8 mouse cellular contexts compared by ENCODE assay signal in the genomic region with DNA sequence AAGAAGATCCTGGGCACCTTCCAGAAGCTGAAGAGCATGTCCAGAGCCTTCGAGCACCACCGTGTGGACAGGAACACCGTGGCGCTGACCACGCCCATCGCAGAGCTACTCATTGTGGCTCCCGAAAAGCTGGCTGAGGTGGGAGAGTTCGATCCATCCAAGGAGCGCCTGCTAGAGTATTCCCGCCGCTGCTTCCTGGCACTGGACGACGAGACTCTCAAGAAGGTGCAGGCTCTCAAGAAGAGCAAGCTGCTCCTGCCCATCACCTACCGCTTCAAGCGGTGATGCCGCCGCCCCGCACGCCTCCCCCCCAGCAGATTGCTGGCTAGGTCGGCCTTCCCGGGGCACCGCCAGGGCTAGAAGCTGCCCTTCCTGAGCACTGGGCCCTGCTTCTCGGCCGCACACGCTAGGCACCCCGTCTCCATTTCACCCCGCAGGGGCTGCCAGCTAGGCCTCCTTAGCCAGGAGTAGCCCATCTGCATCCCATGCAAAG. TPM values are rescaled to one million over a fixed set of nuclear protein-coding genes. Genes with fewer than 3 reads are reported as not detected.
DNase-seq lines count a peak whose midpoint lies in the region; ATAC-seq and TF ChIP-seq lines count a peak whose summit lies in the region.

No protein-coding gene starts in this region.

- H3K27ac ChIP-seq in hindbrain, embryonic 10.5 days, result peak overlapping the region; percentile 97
- peak overlapping the region; percentile 99 for H3K27ac ChIP-seq in left cerebral cortex, adult 2 months
- H3K27ac ChIP-seq in macrophage, result peak overlapping the region; percentile 98

- intact Hi-C loops in left cerebral cortex, adult 2 months (cut with DNase I), result loop anchor here (2.0 to 10.0 kb wide), 4 partner anchors 39 to 1415 kb away; a partner anchor contains a TSS

- peaks cover 45% of the 10 kb centered on the region for H3K4me1 ChIP-seq in hindbrain, embryonic 10.5 days (replicated peaks)

- peak; percentile 63 for TF ChIP-seq CTCF in left cerebral cortex, adult 2 months (IDR thresholded peaks at IDR 0.05)

- peak overlapping the region; percentile 79 for H3K4me3 ChIP-seq in hindbrain, embryonic 10.5 days
- H3K4me3 ChIP-seq in left cerebral cortex, adult 2 months, result peak overlapping the region; percentile 85
- peak overlapping the region; percentile 72 for H3K4me3 ChIP-seq in macrophage (ENCODE audit: inconsistent target)

- peak; percentile 66 for DNase-seq in T-cell, adult 2 months (ENCODE audit: low spot score)
- peak; percentile 94 for DNase-seq in cerebellum, adult 9-11 months
- peak; percentile 78 for DNase-seq in hindbrain, embryonic 10.5 days (ENCODE audit: low spot score)
- peak; percentile 72 to 74 for DNase-seq in left cerebral cortex, adult 2 months (ENCODE audit: extremely low spot score in 1 of 2, low spot score in 2 of 2)
- peak; percentile 81 for DNase-seq in right cerebral cortex, adult 18-20 months
- DNase-seq in urinary bladder, postnatal 25 days (ENCODE audit: low spot score), result peak; percentile 70

- H3K79me2 ChIP-seq in macrophage (ENCODE audit: inconsistent target), result peaks cover 28% of the 10 kb centered on the region

- ATAC-seq in frontal cortex, adult (ENCODE audit: low TSS enrichment), result peak; percentile 19; the same call in 1 of the 2 replicates

- WGBS in hindbrain, embryonic 10.5 days, result 4% methylated on average over 27 of the region's 27 CpGs
- 4% methylated on average over 26 of the region's 27 CpGs for WGBS in macrophage (ENCODE audit: missing documents)

- H3K36me3 ChIP-seq in hindbrain, embryonic 10.5 days, result peaks cover 10% of the 10 kb centered on the region; the same call in 1 of the 2 replicates
- H3K36me3 ChIP-seq in macrophage (ENCODE audit: inconsistent target), result no peaks in the 10 kb centered on the region

- no peaks in the 10 kb centered on the region for H3K9me3 ChIP-seq in hindbrain, embryonic 10.5 days

- H3K27me3 ChIP-seq in hindbrain, embryonic 10.5 days (ENCODE audit: insufficient read depth, poor library complexity, severe bottlenecking), result peaks cover 40% of the 10 kb centered on the region

RNA-seq across cellular contexts. Expression of a gene that starts 1.7 kb away (rescaled TPM):
- polyA plus RNA-seq in hindbrain, embryonic 10.5 days (2016; fragmentation: Nextera tagmentation; extraction: Ambion mirVana), result 179 and 180 TPM in 2 replicates
- 100 to 1,000 TPM; 183 to 187 TPM for total RNA-seq in left cerebral cortex, adult 2 months (2021)
- 100 to 1,000 TPM; 468 to 929 (median 653) TPM for total RNA-seq in macrophage (2018; cell fraction: chromatin; rRNA removed)
- 100 to 1,000 TPM in 13 of 26 experiments, 10 to 100 TPM in 13; 71.7 to 122 (median 101) TPM for total RNA-seq in macrophage (2018; cell fraction: cytosol; rRNA removed)
- 100 to 1,000 TPM; 190 to 472 (median 318) TPM for total RNA-seq in macrophage (2018; cell fraction: nucleus; rRNA removed)
- 93.4 to 180 TPM (median 101 TPM) in 3 replicates for polyA plus RNA-seq in macrophage (2018)

RNA-seq across cellular contexts. Expression of a gene that starts 8.9 kb away (rescaled TPM):
- polyA plus RNA-seq in hindbrain, embryonic 10.5 days (2016; fragmentation: Nextera tagmentation; extraction: Ambion mirVana), result 37.7 and 53.4 TPM in 2 replicates
- 10 to 100 TPM; 30.5 to 32.5 TPM for total RNA-seq in left cerebral cortex, adult 2 months (2021)
- 1 to 10 TPM in 8 of 26 experiments, under 1 TPM in 4, not detected in 14; 0.45 to 3.4 (median 1.2) TPM for total RNA-seq in macrophage (2018; cell fraction: chromatin; rRNA removed)
- 1 to 10 TPM in 25 of 26 experiments, under 1 TPM in 1; 0.93 to 4.2 (median 2.2) TPM for total RNA-seq in macrophage (2018; cell fraction: cytosol; rRNA removed)
- 1 to 10 TPM in 13 of 26 experiments, under 1 TPM in 5, not detected in 8; 0.53 to 2.7 (median 1.6) TPM for total RNA-seq in macrophage (2018; cell fraction: nucleus; rRNA removed)
- 2.0 TPM in 3 replicates for polyA plus RNA-seq in macrophage (2018)

RNA-seq across cellular contexts. Expression of a gene that starts 19.8 kb away (rescaled TPM):
- polyA plus RNA-seq in hindbrain, embryonic 10.5 days (2016; fragmentation: Nextera tagmentation; extraction: Ambion mirVana), result 61.3 and 76.8 TPM in 2 replicates
- total RNA-seq in left cerebral cortex, adult 2 months (2021), result 100 to 1,000 TPM; 470 to 471 TPM
- total RNA-seq in macrophage (2018; cell fraction: chromatin; rRNA removed), result 100 to 1,000 TPM in 13 of 26 experiments, 10 to 100 TPM in 13; 39.2 to 176 (median 99.5) TPM
- total RNA-seq in macrophage (2018; cell fraction: cytosol; rRNA removed), result 100 to 1,000 TPM in 25 of 26 experiments, 10 to 100 TPM in 1; 88.5 to 168 (median 131) TPM
- 100 to 1,000 TPM in 16 of 26 experiments, 10 to 100 TPM in 10; 52.8 to 179 (median 117) TPM for total RNA-seq in macrophage (2018; cell fraction: nucleus; rRNA removed)
- polyA plus RNA-seq in macrophage (2018), result 84.6 to 130 TPM (median 119 TPM) in 3 replicates

RNA-seq across cellular contexts. Expression of a gene that starts 22.0 kb away (rescaled TPM):
- polyA plus RNA-seq in hindbrain, embryonic 10.5 days (2016; fragmentation: Nextera tagmentation; extraction: Ambion mirVana), result 3.3 and 3.9 TPM in 2 replicates
- total RNA-seq in left cerebral cortex, adult 2 months (2021), result 1 to 10 TPM; 4.2 to 5.5 TPM
- 10 to 100 TPM in 3 of 26 experiments, 1 to 10 TPM in 23; 3.0 to 10.8 (median 5.4) TPM for total RNA-seq in macrophage (2018; cell fraction: chromatin; rRNA removed)
- total RNA-seq in macrophage (2018; cell fraction: cytosol; rRNA removed), result 1 to 10 TPM in 23 of 26 experiments, under 1 TPM in 3; 0.76 to 3.0 (median 1.9) TPM
- total RNA-seq in macrophage (2018; cell fraction: nucleus; rRNA removed), result 1 to 10 TPM; 2.0 to 8.7 (median 4.3) TPM
- 1.8 to 2.2 TPM (median 1.8 TPM) in 3 replicates for polyA plus RNA-seq in macrophage (2018)

RNA-seq across cellular contexts. Expression of a gene that starts 26.4 kb away (rescaled TPM):
- 0.34 TPM in 1 of 2 replicates, not detected in the other for polyA plus RNA-seq in hindbrain, embryonic 10.5 days (2016; fragmentation: Nextera tagmentation; extraction: Ambion mirVana)
- total RNA-seq in left cerebral cortex, adult 2 months (2021), result not detected
- 10 to 100 TPM in 2 of 26 experiments, 1 to 10 TPM in 18, under 1 TPM in 1, not detected in 5; 0.95 to 12.7 (median 2.7) TPM for total RNA-seq in macrophage (2018; cell fraction: chromatin; rRNA removed)
- total RNA-seq in macrophage (2018; cell fraction: cytosol; rRNA removed), result under 1 TPM in 5 of 26 experiments, not detected in 21; 0.24 to 0.49 (median 0.29) TPM
- total RNA-seq in macrophage (2018; cell fraction: nucleus; rRNA removed), result 1 to 10 TPM in 12 of 26 experiments, under 1 TPM in 2, not detected in 12; 0.58 to 7.7 (median 3.3) TPM
- 0.25 to 0.76 TPM in 2 of 3 replicates, not detected in the other for polyA plus RNA-seq in macrophage (2018)

Comparison
In these comparisons a context has a peak if more than half of its experiments do, and no peak if none do; other contexts are left out.
1. Peak in every context shown above with its lines: DNase-seq, ATAC-seq, H3K4me3 ChIP-seq and H3K27ac ChIP-seq.
2. RNA of a gene that starts 8.9 kb away (polyA plus RNA-seq): 37.7 to 53.4 TPM in hindbrain, embryonic 10.5 days; 2.0 TPM in macrophage; every median in the first group is over 10 times any median in the second.